Mouse (Mus musculus) adrenal gland, postnatal 14 days (tissue): ENCODE measurements around the gene Arid1b. TPM values are rescaled to one million over a fixed set of nuclear protein-coding genes. Genes with fewer than 3 reads are reported as not detected.
A peak's percentile ranks its signal among the peaks of the same experiment; 100 is the strongest.

Experiments used
- DNase-seq: peaks from one replicate; pipeline ENCODE4 v3.0.0; 2021; ENCODE audit warnings: mixed read lengths
- total RNA-seq: library from RNA; stranded (reverse); gene quantifications from 2 replicates; pipeline ENCODE4 v1.2.3, GENCODE M21; 2021

Gene Arid1b
- total RNA-seq, 1 experiment from 2014 or later, result 70.0 TPM

GRCm38 (mm10) chr17:5021303-5022003, 27.3 kb downstream of the Arid1b start:
- no peak for DNase-seq

DNA sequence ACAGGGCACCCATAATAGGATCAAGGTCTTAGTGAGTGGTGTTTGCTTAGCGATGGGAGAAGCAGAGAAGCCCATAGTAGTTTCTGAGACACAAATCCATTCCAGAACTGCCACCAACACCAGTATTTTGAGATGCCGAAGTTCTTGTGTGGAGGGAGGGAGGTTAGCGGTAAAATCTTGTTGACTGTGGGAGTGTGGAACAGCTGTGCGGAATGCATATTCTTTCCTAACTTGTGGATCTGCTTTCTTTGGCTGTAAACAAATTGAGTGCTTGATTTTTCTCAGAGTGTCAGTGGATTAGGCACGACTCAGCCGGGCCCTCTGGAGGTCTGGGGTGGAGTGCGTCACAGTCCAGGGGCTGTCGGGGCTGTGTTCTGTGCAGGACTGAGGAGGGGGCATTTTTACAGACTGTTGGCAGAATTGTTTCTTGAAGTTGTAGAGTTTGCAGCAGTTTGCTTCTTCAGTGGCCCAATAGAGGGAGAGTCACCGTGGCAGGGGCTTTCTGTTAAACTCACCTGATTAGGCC, 27.9 kb downstream of the Arid1b start:
- DNase-seq, result no peak

- no peak for DNase-seq
These were observed 29.6 kb downstream of the Arid1b start for GRCm38 (mm10) chr17:5023745-5024144.

DNA sequence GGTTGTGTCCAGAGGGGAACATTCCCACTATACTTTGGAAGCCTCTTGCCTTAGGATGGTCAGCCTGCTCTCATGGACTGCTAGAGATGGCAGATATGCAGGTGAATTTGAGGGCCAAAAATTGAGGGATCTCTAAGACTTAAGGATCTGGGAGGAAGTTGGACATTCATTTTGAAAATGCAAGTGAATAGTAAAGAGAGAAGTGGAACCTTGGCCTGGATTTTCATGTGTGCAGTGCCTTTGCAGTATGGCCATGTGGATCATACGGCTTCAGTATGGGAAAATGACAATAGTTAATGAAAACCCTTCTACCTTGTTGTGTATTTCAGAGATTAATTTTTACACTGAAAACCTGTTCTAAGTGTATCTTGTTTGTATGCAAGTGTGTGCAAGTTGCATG, 31.3 kb downstream of the Arid1b start:
- no peak for DNase-seq

DNA sequence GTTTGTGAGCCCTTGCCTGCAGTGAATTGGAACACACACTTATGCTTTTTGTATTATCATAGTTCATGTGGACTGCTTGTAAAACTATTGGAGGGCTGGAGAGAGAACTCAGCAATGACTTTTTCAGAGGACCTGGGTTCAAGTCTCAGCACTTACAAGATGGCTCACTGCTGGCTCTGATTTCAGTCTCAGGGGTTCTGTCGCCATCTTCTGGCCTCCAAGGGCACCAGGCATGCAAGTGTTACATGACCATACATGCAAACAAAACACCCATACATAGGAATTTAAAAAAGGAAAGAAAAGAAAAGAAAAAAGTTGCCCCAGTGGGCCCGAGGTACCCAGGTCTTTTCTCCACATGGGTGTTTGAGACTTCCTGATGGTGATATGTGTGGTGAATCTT, 32.4 kb downstream of the Arid1b start:
- DNase-seq, result no peak

GRCm38 (mm10) chr17:5029148-5029547, 35.0 kb downstream of the Arid1b start:
- peak; percentile 37 for DNase-seq

DNA sequence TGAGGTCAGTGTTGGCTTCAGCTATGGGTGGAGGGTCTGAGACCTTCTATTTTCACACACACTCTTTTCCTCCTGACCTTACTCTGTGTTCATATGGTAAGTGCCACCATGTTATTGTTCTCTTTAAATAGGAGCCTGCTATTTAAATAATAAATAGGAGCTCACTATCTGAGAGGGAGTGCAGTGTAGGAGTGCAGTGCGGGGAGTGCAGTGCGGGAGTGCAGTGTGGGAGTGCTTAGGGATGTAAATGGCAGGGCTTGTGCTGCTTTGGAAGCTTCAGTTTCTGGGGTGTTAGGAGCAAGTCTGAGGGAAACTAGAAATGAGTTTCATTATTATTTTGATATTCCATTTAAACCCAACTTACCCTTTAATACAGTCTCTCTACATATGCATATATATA, 36.2 kb downstream of the Arid1b start:
- DNase-seq, result no peak

GRCm38 (mm10) chr17:5033346-5033745, 39.2 kb downstream of the Arid1b start:
- DNase-seq, result no peak

- no peak for DNase-seq
These were observed 40.1 kb downstream of the Arid1b start for GRCm38 (mm10) chr17:5034201-5034600.

GRCm38 (mm10) chr17:5036200-5036835, 42.2 kb downstream of the Arid1b start:
- DNase-seq, result no peak

DNA sequence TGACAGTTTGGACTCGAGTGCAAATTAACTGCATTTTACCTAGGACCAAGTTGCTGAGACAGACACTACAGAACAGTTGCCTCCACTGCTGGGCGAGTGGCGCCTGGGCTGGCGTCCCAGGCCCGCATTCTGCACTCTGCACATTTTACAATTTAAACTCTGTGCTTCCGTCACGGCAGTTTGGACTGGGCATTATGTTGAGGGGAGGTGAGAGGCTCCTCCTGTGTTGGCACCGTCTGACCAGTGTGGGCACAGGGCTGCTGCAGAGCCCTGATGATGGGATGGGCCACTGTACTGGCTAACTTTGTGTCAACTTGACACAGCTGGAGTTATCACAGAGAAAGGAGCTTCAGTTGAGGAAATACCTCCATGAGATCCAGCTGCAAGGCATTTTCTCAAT, 43.1 kb downstream of the Arid1b start:
- DNase-seq, result no peak

DNA sequence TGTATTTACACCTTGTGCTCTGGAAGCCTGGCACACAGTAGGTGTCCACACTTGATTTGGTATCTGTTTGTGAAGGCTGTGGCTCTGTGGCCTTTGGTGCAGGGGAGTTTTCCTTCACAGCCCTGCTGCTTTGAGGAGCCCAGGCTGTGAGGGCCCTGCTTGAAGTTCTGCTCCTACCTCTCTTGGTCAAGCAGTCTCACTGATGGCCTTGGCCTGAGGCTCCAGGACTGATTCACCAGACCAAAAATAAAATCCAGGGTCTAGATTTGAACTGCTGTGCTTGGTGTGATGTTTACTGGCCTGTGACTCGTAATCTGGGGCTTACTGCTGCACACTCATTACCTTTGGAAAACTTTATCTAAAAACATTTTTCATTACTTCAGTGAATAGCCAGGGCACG, 45.7 kb downstream of the Arid1b start:
- no peak for DNase-seq

DNA sequence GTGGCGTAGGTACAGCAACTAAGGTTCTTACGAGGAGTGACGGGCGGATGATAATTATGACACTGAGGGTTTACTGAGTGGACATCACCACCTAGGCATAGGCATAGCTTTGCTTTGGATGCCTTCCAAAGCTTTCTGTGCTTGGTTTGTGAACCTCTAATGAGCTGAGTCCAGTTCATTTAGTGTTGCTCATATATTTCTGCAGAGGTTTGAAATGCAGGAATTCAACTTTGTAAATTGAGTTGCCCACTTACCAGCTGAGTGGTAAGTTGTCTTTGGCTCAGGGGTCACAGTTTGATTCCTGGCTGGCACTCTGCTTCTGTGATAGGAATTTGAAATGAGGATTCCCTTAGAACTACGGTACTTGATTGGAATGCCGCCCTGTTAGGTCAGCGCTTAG, 49.7 kb downstream of the Arid1b start:
- DNase-seq, result no peak

GRCm38 (mm10) chr17:5045613-5046012, 51.5 kb downstream of the Arid1b start:
- DNase-seq, result no peak

DNA sequence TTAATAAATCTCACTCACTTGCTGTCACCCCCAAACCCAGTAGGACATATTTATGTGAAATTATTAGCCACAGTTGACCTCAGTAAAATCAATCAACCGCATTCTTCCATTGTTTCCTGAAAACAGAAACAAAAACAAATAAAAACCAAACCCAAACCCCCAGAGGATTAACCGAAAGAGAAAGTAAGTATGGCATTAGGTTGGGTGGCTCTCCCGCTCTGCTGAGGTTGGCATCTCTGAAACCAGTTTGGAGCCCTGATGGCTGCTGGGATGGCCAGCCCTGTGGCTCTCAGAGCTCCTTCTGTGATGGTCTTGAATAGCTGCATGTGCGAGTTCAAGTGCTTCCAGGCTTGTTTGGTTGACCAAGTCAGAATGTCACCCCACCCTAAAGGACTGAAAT, 53.2 kb downstream of the Arid1b start:
- DNase-seq, result no peak

DNA sequence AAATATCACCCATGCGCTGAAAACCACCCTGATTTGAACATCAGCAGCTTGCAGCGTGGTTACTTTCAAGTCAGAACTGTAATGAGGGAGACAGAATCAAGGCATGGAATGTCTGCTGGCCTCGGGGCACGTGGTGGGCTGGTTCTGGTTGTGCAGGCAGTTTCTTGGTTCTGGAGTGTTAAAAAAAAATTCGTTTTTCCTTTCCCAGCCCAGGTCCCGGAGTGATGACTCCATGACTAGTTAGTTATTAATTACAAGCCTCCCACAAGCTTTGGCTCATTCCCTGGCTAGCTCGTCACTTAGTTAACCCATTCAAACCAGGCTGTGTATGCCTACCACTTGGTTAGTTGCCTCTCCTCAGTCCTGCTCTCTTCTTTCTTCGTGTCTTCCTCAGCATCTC, 56.1 kb downstream of the Arid1b start:
- DNase-seq, result no peak

- DNase-seq, result no peak
These were observed 56.9 kb downstream of the Arid1b start for GRCm38 (mm10) chr17:5050970-5051530.

- DNase-seq, result no peak
These were observed 58.1 kb downstream of the Arid1b start for GRCm38 (mm10) chr17:5052091-5052799.

- DNase-seq, result no peak
These were observed 58.7 kb downstream of the Arid1b start for GRCm38 (mm10) chr17:5052800-5053179.

- no peak for DNase-seq
These were observed 59.1 kb downstream of the Arid1b start for GRCm38 (mm10) chr17:5053201-5053600.

GRCm38 (mm10) chr17:5055412-5055811, 61.3 kb downstream of the Arid1b start:
- no peak for DNase-seq

DNA sequence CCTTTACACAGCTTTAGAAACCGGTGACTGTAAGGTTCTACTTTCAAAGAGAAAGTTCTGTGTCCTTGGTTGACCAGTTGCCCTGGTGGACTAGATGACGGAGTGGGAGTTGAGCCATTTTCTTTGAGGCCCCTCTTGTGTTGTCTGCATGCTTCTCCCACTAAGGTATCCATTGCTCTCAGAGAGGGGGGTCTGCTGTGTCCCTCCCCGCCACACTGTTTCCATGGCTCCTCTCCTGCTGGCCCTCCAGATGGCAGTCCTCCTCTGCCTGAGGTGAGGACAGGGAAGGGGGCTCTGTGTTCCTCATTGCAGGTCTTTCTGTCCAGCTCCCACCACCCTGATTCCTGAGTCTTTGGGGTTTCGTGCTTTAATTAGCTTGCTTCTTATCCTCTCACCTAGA, 62.5 kb downstream of the Arid1b start:
- no peak for DNase-seq

DNA sequence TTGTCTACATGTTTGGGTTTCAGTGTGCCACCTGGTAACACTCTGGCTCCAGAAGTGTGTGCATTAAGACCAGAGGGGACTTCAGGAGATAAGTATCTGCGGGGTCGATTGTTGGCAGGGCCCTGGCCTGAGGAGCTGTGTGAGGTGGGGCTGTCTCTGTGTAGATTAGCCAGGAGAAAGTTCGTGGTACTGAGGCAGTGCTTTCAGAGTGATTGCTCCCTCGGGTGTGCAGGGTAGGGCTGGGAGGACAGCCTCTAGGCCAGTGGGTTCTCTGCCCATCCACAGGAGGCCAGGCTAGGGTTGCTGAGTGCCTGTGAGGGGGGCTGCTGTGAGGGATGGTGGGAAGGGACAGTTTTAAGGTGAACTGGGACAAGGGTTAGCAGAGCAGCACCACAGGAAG, 63.2 kb downstream of the Arid1b start:
- no peak for DNase-seq
